Mouse (Mus musculus): ENCODE data around the gene Abcb5. TPM values are rescaled to one million over a fixed set of nuclear protein-coding genes. Genes with fewer than 3 reads are reported as not detected.

Abcb5 gene
- polyA plus RNA-seq, 2 experiments, result 0.03 TPM; not detected in 1

GRCm38 (mm10) chr12:118882790-118883189 lies 83.4 kb downstream of the Abcb5 start:
- no peak overlapping the region for H3K9ac ChIP-seq (ENCODE audit: low read depth, low read length, severe bottlenecking)
- no peak overlapping the region for H3K4me3 ChIP-seq (replicated peaks; ENCODE audit: low read length)
- no peaks in the 10 kb centered on the region for H3K4me1 ChIP-seq (ENCODE audit: control insufficient read depth, insufficient read depth, low read length)
- no peaks in the 10 kb centered on the region for H3K9me3 ChIP-seq (ENCODE audit: control insufficient read depth, low read length)
- no peaks in the 10 kb centered on the region for H3K36me3 ChIP-seq (ENCODE audit: control insufficient read depth, insufficient read depth, low read length)
- H3K27me3 ChIP-seq (ENCODE audit: control insufficient read depth, insufficient read depth, low read length), result no peaks in the 10 kb centered on the region
- H3K4me2 ChIP-seq (replicated peaks; ENCODE audit: low read depth, low read length, severe bottlenecking), result no peak overlapping the region
- TF ChIP-seq POLR2A (IDR thresholded peaks at IDR 0.05; ENCODE audit: borderline replicate concordance, extremely low read depth, insufficient read depth, insufficient read length), result no peak
- H3K27ac ChIP-seq (replicated peaks; ENCODE audit: low read depth, low read length), result no peak overlapping the region
- ATAC-seq (ENCODE audit: low FRiP score, low read depth) (peak; percentile 75), DNase-seq (ENCODE audit: low spot score) (peak; percentile 52)

GRCm38 (mm10) chr12:118872673-118873072 lies 93.5 kb downstream of the Abcb5 start:
- 0 out of 2 replicates have a peak, but pooled peaks have one; percentile 30 for ATAC-seq (ENCODE audit: low FRiP score, low read depth)

GRCm38 (mm10) chr12:118856151-118856550 lies 110.1 kb downstream of the Abcb5 start:
- TF ChIP-seq POLR2A (IDR thresholded peaks at IDR 0.05; ENCODE audit: borderline replicate concordance, extremely low read depth, insufficient read depth, insufficient read length), result no peak
- Histone ChIP-seq H3K4me1 (ENCODE audit: control insufficient read depth, insufficient read depth, low read length) (peaks cover 5% of the 10 kb centered on the region; the same call in 1 of the 2 replicates), H3K27ac (replicated peaks; ENCODE audit: low read depth, low read length) (no peak overlapping the region), H3K9ac (ENCODE audit: low read depth, low read length, severe bottlenecking) (no peak overlapping the region), H3K4me2 (replicated peaks; ENCODE audit: low read depth, low read length, severe bottlenecking) (no peak overlapping the region), H3K36me3 (ENCODE audit: control insufficient read depth, insufficient read depth, low read length) (no peaks in the 10 kb centered on the region), H3K4me3 (replicated peaks; ENCODE audit: low read length) (no peak overlapping the region), H3K27me3 (ENCODE audit: control insufficient read depth, insufficient read depth, low read length) (peaks cover 57% of the 10 kb centered on the region), H3K9me3 (ENCODE audit: control insufficient read depth, low read length) (no peaks in the 10 kb centered on the region)
- WGBS, result 0% methylated on average over 7 of the region's 7 CpGs
- DNase-seq (ENCODE audit: low spot score), result no peak
- no peak for ATAC-seq (ENCODE audit: low FRiP score, low read depth)

More at GRCm38 (mm10) chr12:118872673-118873072, 93.5 kb downstream of the Abcb5 start:
- Histone ChIP-seq H3K9me3 (ENCODE audit: control insufficient read depth, low read length) (no peaks in the 10 kb centered on the region), H3K36me3 (ENCODE audit: control insufficient read depth, insufficient read depth, low read length) (no peaks in the 10 kb centered on the region), H3K9ac (ENCODE audit: low read depth, low read length, severe bottlenecking) (no peak overlapping the region), H3K4me3 (replicated peaks; ENCODE audit: low read length) (no peak overlapping the region), H3K4me1 (ENCODE audit: control insufficient read depth, insufficient read depth, low read length) (no peaks in the 10 kb centered on the region), H3K4me2 (replicated peaks; ENCODE audit: low read depth, low read length, severe bottlenecking) (no peak overlapping the region), H3K27me3 (ENCODE audit: control insufficient read depth, insufficient read depth, low read length) (no peaks in the 10 kb centered on the region), H3K27ac (replicated peaks; ENCODE audit: low read depth, low read length) (no peak overlapping the region)
- TF ChIP-seq POLR2A (IDR thresholded peaks at IDR 0.05; ENCODE audit: borderline replicate concordance, extremely low read depth, insufficient read depth, insufficient read length), result no peak
- no peak for DNase-seq (ENCODE audit: low spot score)
- 58% methylated on average over 8 of the region's 8 CpGs for WGBS

DNA sequence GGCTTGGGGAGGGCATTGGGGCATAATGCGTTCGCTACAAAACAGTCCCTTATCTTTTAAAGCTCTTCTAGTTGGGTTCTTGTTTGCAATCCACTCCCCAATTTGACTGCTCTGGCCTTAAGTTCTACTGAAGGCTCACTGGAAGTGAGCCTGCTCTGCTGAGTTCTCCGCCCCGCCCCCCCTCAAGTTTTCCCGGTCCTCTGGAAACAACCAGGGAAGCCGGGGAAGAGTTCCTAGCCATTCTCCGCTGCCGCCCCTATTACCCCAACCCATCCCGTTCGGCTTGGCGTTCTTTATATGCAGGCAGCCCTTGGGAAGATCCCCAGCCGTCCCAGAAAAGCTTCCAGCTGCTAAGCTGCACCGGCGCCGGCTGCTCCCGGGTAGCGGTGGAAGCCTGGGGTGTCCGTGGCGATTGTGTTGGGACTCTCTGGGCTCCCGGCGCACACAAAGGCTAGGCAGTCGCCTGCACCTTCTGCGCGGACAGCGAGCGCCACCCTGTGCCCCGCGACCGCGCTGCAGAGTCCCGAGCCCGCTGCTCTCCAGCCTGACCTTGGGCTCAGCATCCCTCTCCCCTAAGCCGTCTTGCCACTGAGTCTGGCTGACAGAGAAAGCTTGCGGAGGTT lies 111.3 kb downstream of the Abcb5 start:
- Histone ChIP-seq H3K27me3 (ENCODE audit: control insufficient read depth, insufficient read depth, low read length) (peaks cover 68% of the 10 kb centered on the region), H3K4me1 (ENCODE audit: control insufficient read depth, insufficient read depth, low read length) (peaks cover 5% of the 10 kb centered on the region; the same call in 1 of the 2 replicates), H3K4me2 (replicated peaks; ENCODE audit: low read depth, low read length, severe bottlenecking) (peak overlapping the region; percentile 71), H3K36me3 (ENCODE audit: control insufficient read depth, insufficient read depth, low read length) (no peaks in the 10 kb centered on the region), H3K9ac (ENCODE audit: low read depth, low read length, severe bottlenecking) (peak overlapping the region; percentile 39), H3K27ac (replicated peaks; ENCODE audit: low read depth, low read length) (no peak overlapping the region), H3K4me3 (replicated peaks; ENCODE audit: low read length) (peak overlapping the region; percentile 44), H3K9me3 (ENCODE audit: control insufficient read depth, low read length) (no peaks in the 10 kb centered on the region)
- no peak for TF ChIP-seq POLR2A (IDR thresholded peaks at IDR 0.05; ENCODE audit: borderline replicate concordance, extremely low read depth, insufficient read depth, insufficient read length)
- ATAC-seq (ENCODE audit: low FRiP score, low read depth) (peak; percentile 93), DNase-seq (ENCODE audit: low spot score) (peak; percentile 72)
- under 1% methylated on average over 34 of the region's 34 CpGs for WGBS

DNA sequence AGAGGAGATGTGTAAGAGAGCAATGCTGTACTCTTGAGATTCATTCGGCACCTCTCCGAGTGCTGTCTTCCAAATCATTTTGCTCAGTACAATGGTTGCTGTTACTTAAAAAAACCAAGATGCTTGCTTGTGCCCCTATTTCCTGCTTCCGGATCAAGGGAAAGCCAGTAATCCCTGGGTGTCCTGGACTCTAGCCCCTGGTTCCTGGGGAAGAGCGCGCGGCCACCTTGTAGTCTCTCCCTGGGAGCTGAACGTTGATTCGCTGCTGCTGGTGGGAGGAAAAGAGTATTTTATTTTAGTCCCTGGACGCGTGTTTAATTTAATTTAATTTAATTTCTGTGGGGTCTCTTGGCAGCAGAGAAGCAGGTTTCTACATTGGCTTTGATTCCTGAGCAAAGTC lies 111.8 kb downstream of the Abcb5 start:
- Histone ChIP-seq H3K27me3 (ENCODE audit: control insufficient read depth, insufficient read depth, low read length) (peaks cover 73% of the 10 kb centered on the region), H3K36me3 (ENCODE audit: control insufficient read depth, insufficient read depth, low read length) (no peaks in the 10 kb centered on the region), H3K4me3 (replicated peaks; ENCODE audit: low read length) (peak overlapping the region; percentile 44), H3K9ac (ENCODE audit: low read depth, low read length, severe bottlenecking) (no peak overlapping the region), H3K9me3 (ENCODE audit: control insufficient read depth, low read length) (no peaks in the 10 kb centered on the region), H3K27ac (replicated peaks; ENCODE audit: low read depth, low read length) (no peak overlapping the region), H3K4me1 (ENCODE audit: control insufficient read depth, insufficient read depth, low read length) (peaks cover 5% of the 10 kb centered on the region; the same call in 1 of the 2 replicates), H3K4me2 (replicated peaks; ENCODE audit: low read depth, low read length, severe bottlenecking) (peak overlapping the region; percentile 71)
- ATAC-seq (ENCODE audit: low FRiP score, low read depth), result no peak
- 3% methylated on average over 10 of the region's 10 CpGs for WGBS
- DNase-seq (ENCODE audit: low spot score), result no peak
- no peak for TF ChIP-seq POLR2A (IDR thresholded peaks at IDR 0.05; ENCODE audit: borderline replicate concordance, extremely low read depth, insufficient read depth, insufficient read length)

Measured in limb, embryonic 14.5 days (tissue).